Mouse (Mus musculus): Measurements from ENCODE around the gene Pias4. TPM values are rescaled to one million over a fixed set of nuclear protein-coding genes. Genes with fewer than 3 reads are reported as not detected.

Gene Pias4
- polyA plus RNA-seq, 1 experiment from 2014 or later: 36.1 TPM

DNA sequence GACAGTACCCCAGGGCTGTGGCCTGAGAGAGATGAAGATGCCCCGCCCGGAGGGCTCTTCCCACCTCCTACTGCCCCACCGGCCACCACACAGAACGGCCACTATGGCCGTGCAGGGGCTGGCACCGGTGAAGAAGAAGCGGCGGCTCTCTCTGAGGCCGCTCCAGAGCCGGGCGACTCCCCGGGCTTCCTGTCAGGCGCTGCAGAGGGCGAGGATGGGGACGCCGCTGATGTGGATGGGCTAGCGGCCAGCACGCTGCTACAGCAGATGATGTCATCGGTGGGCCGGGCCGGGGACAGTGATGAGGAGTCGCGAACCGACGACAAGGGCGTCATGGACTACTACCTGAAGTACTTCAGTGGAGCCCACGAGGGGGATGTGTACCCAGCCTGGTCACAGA, 23.1 kb downstream of the Pias4 start:
- H3K9ac ChIP-seq (replicated peaks; ENCODE audit: low read length): no peak overlapping the region
- WGBS: 96% methylated on average over 25 of the region's 27 CpGs
- no peaks in the 10 kb centered on the region for H3K27me3 ChIP-seq (ENCODE audit: control insufficient read depth, insufficient read depth, low read length)
- DNase-seq (ENCODE audit: low spot score): no peak
- ATAC-seq (replicated peaks; ENCODE audit: insufficient number of reproducible peaks, low FRiP score, low TSS enrichment, low read depth): no peak
- no peak overlapping the region for H3K27ac ChIP-seq (replicated peaks; ENCODE audit: low read depth, low read length)
- no peaks in the 10 kb centered on the region for H3K9me3 ChIP-seq (replicated peaks; ENCODE audit: control insufficient read depth, low read length)
- no peak overlapping the region for H3K4me3 ChIP-seq (ENCODE audit: low read depth, low read length)
- H3K36me3 ChIP-seq (replicated peaks; ENCODE audit: control insufficient read depth, insufficient read depth, low read depth, low read length): peaks cover 20% of the 10 kb centered on the region
- peaks cover 10% of the 10 kb centered on the region for H3K4me1 ChIP-seq (ENCODE audit: control insufficient read depth, insufficient read depth, low read length)
- no peak overlapping the region for H3K4me2 ChIP-seq (ENCODE audit: low read depth, low read length)

DNA sequence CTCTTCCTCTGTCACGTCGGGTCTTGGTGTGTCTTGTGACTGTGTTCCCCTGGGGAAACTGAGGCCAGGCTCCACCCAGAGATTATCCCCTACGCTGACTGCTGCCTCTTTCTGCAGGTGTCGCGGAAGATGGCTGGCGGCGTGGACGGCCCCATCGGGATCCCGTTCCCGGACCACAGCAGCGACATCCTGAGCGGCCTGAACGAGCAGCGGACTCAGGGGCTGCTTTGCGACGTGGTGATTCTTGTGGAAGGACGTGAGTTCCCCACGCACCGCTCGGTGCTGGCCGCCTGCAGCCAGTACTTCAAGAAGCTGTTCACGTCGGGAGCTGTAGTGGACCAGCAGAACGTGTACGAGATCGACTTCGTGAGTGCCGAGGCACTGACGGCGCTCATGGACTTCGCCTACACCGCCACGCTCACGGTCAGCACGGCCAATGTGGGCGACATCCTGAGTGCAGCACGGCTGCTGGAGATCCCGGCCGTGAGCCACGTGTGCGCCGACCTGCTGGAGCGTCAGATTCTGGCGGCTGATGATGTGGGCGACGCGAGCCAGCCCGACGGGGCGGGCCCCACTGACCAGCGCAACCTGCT, 23.8 kb downstream of the Pias4 start:
- H3K27me3 ChIP-seq (ENCODE audit: control insufficient read depth, insufficient read depth, low read length): no peaks in the 10 kb centered on the region
- H3K27ac ChIP-seq (replicated peaks; ENCODE audit: low read depth, low read length): no peak overlapping the region
- no peak overlapping the region for H3K4me2 ChIP-seq (ENCODE audit: low read depth, low read length)
- WGBS: 95% methylated on average over 52 of the region's 52 CpGs
- ATAC-seq (replicated peaks; ENCODE audit: insufficient number of reproducible peaks, low FRiP score, low TSS enrichment, low read depth) (no peak), DNase-seq (ENCODE audit: low spot score) (no peak)
- H3K9me3 ChIP-seq (replicated peaks; ENCODE audit: control insufficient read depth, low read length): no peaks in the 10 kb centered on the region
- no peak overlapping the region for H3K4me3 ChIP-seq (ENCODE audit: low read depth, low read length)
- H3K36me3 ChIP-seq (replicated peaks; ENCODE audit: control insufficient read depth, insufficient read depth, low read depth, low read length): peaks cover 20% of the 10 kb centered on the region
- H3K4me1 ChIP-seq (ENCODE audit: control insufficient read depth, insufficient read depth, low read length): peaks cover 15% of the 10 kb centered on the region
- H3K9ac ChIP-seq (replicated peaks; ENCODE audit: low read length): no peak overlapping the region

- Histone ChIP-seq H3K27me3 (ENCODE audit: control insufficient read depth, insufficient read depth, low read length) (no peaks in the 10 kb centered on the region), H3K27ac (replicated peaks; ENCODE audit: low read depth, low read length) (no peak overlapping the region; the same call in 1 of the 2 replicates), H3K4me3 (ENCODE audit: low read depth, low read length) (no peak overlapping the region), H3K4me2 (ENCODE audit: low read depth, low read length) (no peak overlapping the region), H3K36me3 (replicated peaks; ENCODE audit: control insufficient read depth, insufficient read depth, low read depth, low read length) (peaks cover 20% of the 10 kb centered on the region), H3K9ac (replicated peaks; ENCODE audit: low read length) (no peak overlapping the region), H3K9me3 (replicated peaks; ENCODE audit: control insufficient read depth, low read length) (no peaks in the 10 kb centered on the region), H3K4me1 (ENCODE audit: control insufficient read depth, insufficient read depth, low read length) (peaks cover 15% of the 10 kb centered on the region)
- DNase-seq (ENCODE audit: low spot score) (no peak), ATAC-seq (replicated peaks; ENCODE audit: insufficient number of reproducible peaks, low FRiP score, low TSS enrichment, low read depth) (no peak)
- 97% methylated on average over 7 of the region's 7 CpGs for WGBS
These were observed 24.5 kb downstream of the Pias4 start for GRCm38 (mm10) chr10:81143157-81143633.

DNA sequence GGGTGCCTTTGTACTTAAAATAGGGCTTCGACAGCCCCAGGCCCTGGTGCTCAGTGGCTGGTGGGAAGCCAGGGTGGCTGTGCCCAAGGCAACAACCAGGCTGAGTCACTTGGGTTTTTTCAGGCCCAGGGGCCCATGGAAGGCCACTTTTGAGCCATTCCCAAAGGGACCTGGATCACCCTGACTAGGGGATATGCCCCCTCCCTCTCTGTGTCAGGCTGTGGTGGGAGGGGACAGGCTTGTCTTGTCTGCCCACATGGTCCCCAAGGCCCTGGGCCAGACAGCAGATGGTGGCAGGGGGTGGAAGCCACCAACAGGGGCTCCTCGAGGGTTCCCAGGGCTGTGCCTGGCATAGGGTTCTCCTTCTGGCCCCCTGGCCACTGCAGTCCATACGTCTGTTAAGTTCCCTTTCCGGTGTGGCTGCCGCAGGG, 25.2 kb downstream of the Pias4 start:
- H3K4me2 ChIP-seq (ENCODE audit: low read depth, low read length): no peak overlapping the region
- H3K27ac ChIP-seq (replicated peaks; ENCODE audit: low read depth, low read length): no peak overlapping the region; the same call in 1 of the 2 replicates
- peaks cover 14% of the 10 kb centered on the region for H3K36me3 ChIP-seq (replicated peaks; ENCODE audit: control insufficient read depth, insufficient read depth, low read depth, low read length)
- 70% methylated on average over 5 of the region's 5 CpGs for WGBS
- no peak overlapping the region for H3K9ac ChIP-seq (replicated peaks; ENCODE audit: low read length)
- H3K4me1 ChIP-seq (ENCODE audit: control insufficient read depth, insufficient read depth, low read length): peaks cover 15% of the 10 kb centered on the region
- no peaks in the 10 kb centered on the region for H3K27me3 ChIP-seq (ENCODE audit: control insufficient read depth, insufficient read depth, low read length)
- ATAC-seq (replicated peaks; ENCODE audit: insufficient number of reproducible peaks, low FRiP score, low TSS enrichment, low read depth): no peak
- no peak overlapping the region for H3K4me3 ChIP-seq (ENCODE audit: low read depth, low read length)
- no peak for DNase-seq (ENCODE audit: low spot score)
- no peaks in the 10 kb centered on the region for H3K9me3 ChIP-seq (replicated peaks; ENCODE audit: control insufficient read depth, low read length)

- peaks cover 15% of the 10 kb centered on the region for H3K4me1 ChIP-seq (ENCODE audit: control insufficient read depth, insufficient read depth, low read length)
These were observed 26.1 kb downstream of the Pias4 start for GRCm38 (mm10) chr10:81141455-81142210.

DNA sequence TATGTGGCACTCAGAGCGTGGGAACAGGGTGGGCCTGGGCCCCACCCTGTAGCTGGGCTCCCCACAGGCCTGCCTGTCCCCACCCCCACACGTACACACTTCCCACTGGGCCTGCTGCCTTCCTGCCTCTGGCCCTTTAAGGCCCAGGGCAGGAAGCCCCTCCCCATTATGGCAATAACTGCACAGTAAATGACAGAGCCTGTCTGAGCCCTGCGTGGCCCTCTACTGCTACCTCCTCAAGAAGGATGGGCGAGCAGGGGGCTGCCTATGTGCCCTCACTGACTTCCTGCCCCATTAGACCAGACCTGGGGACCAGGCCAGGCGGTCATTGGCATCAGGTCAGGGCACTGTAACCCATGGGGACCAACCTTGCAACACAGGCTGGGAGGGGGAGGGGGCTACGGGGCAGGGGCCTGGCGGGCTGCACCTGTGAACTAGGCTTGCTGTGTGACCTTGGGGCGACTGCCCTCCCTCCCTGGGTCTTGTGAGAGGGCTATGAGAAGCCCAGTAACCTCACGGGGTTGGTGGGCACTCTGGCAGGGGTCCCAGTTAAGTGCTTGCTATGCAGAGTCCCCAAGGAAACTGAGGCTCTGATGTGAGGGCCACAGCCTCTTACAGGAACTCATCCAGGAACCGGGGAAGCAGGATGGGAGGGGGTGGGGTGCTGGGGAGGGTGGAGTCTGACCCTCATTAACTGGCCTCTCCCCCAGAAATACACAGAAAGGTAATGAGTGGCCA, 26.8 kb downstream of the Pias4 start:
- 56% methylated on average over 10 of the region's 10 CpGs for WGBS
- DNase-seq (ENCODE audit: low spot score) (no peak), ATAC-seq (replicated peaks; ENCODE audit: insufficient number of reproducible peaks, low FRiP score, low TSS enrichment, low read depth) (no peak)
- Histone ChIP-seq H3K4me1 (ENCODE audit: control insufficient read depth, insufficient read depth, low read length) (peaks cover 15% of the 10 kb centered on the region), H3K9ac (replicated peaks; ENCODE audit: low read length) (no peak overlapping the region; the same call in 1 of the 2 replicates), H3K4me3 (ENCODE audit: low read depth, low read length) (0 out of 2 replicates have a peak overlapping the region, but pooled peaks have one; percentile 8), H3K36me3 (replicated peaks; ENCODE audit: control insufficient read depth, insufficient read depth, low read depth, low read length) (peaks cover 13% of the 10 kb centered on the region), H3K27ac (replicated peaks; ENCODE audit: low read depth, low read length) (no peak overlapping the region), H3K9me3 (replicated peaks; ENCODE audit: control insufficient read depth, low read length) (no peaks in the 10 kb centered on the region), H3K27me3 (ENCODE audit: control insufficient read depth, insufficient read depth, low read length) (peaks cover under 1% of the 10 kb centered on the region; the same call in 1 of the 2 replicates), H3K4me2 (ENCODE audit: low read depth, low read length) (peak overlapping the region; percentile 16; the same call in 1 of the 2 replicates)

More at GRCm38 (mm10) chr10:81141455-81142210, 26.1 kb downstream of the Pias4 start:
- 0 out of 2 replicates have a peak overlapping the region, but pooled peaks have one; percentile 4 for H3K27ac ChIP-seq (replicated peaks; ENCODE audit: low read depth, low read length)
- H3K9me3 ChIP-seq (replicated peaks; ENCODE audit: control insufficient read depth, low read length): no peaks in the 10 kb centered on the region
- H3K27me3 ChIP-seq (ENCODE audit: control insufficient read depth, insufficient read depth, low read length): no peaks in the 10 kb centered on the region
- no peak overlapping the region for H3K4me3 ChIP-seq (ENCODE audit: low read depth, low read length)
- peaks cover 13% of the 10 kb centered on the region for H3K36me3 ChIP-seq (replicated peaks; ENCODE audit: control insufficient read depth, insufficient read depth, low read depth, low read length)
- no peak for ATAC-seq (replicated peaks; ENCODE audit: insufficient number of reproducible peaks, low FRiP score, low TSS enrichment, low read depth)
- H3K4me2 ChIP-seq (ENCODE audit: low read depth, low read length): no peak overlapping the region
- DNase-seq (ENCODE audit: low spot score): no peak
- WGBS: 85% methylated on average over 7 of the region's 7 CpGs
- H3K9ac ChIP-seq (replicated peaks; ENCODE audit: low read length): peak overlapping the region; percentile 32; the same call in 1 of the 2 replicates

DNA sequence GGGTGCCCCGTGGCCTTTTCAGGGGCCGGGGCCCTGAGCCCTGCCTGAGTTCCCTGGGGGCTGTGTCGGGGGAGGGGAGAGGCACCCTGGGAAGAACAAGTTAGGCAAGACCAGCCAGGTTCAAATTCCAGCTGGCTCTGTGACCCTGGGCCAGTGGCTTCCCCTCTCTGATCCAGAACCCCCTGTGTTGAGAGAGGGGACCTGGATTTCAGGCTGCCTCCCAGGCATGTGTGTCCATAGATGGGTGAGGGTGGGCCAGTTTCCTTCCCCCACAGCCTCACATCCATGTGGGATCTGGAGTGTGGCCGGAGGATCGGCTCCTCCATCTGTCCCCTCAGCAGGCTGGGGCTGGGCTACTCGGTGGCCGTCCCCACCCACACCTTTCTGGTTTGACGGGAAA, 27.7 kb downstream of the Pias4 start:
- Histone ChIP-seq H3K36me3 (replicated peaks; ENCODE audit: control insufficient read depth, insufficient read depth, low read depth, low read length) (peaks cover 11% of the 10 kb centered on the region), H3K27me3 (ENCODE audit: control insufficient read depth, insufficient read depth, low read length) (peaks cover 7% of the 10 kb centered on the region), H3K9ac (replicated peaks; ENCODE audit: low read length) (no peak overlapping the region), H3K4me3 (ENCODE audit: low read depth, low read length) (0 out of 2 replicates have a peak overlapping the region, but pooled peaks have one; percentile 12), H3K9me3 (replicated peaks; ENCODE audit: control insufficient read depth, low read length) (no peaks in the 10 kb centered on the region), H3K4me2 (ENCODE audit: low read depth, low read length) (no peak overlapping the region; the same call in none of the 2 replicates), H3K4me1 (ENCODE audit: control insufficient read depth, insufficient read depth, low read length) (peaks cover 18% of the 10 kb centered on the region), H3K27ac (replicated peaks; ENCODE audit: low read depth, low read length) (no peak overlapping the region; the same call in 1 of the 2 replicates)
- no peak for ATAC-seq (replicated peaks; ENCODE audit: insufficient number of reproducible peaks, low FRiP score, low TSS enrichment, low read depth)
- WGBS: 58% methylated on average over 8 of the region's 8 CpGs
- DNase-seq (ENCODE audit: low spot score): no peak

Data from embryonic facial prominence, embryonic 11.5 days (tissue).